Mouse (Mus musculus): ENCODE data around the gene Oxld1. TPM values are rescaled to one million over a fixed set of nuclear protein-coding genes. Genes with fewer than 3 reads are reported as not detected.

Oxld1 gene
- 13.4 TPM for polyA plus RNA-seq (2014; fragmentation: Illumina TruSeq; extraction: RNeasy Lipid Tissue Mini Kit (QIAGEN cat#74804); ENCODE audit: insufficient read depth, low read depth, low replicate concordance)

DNA sequence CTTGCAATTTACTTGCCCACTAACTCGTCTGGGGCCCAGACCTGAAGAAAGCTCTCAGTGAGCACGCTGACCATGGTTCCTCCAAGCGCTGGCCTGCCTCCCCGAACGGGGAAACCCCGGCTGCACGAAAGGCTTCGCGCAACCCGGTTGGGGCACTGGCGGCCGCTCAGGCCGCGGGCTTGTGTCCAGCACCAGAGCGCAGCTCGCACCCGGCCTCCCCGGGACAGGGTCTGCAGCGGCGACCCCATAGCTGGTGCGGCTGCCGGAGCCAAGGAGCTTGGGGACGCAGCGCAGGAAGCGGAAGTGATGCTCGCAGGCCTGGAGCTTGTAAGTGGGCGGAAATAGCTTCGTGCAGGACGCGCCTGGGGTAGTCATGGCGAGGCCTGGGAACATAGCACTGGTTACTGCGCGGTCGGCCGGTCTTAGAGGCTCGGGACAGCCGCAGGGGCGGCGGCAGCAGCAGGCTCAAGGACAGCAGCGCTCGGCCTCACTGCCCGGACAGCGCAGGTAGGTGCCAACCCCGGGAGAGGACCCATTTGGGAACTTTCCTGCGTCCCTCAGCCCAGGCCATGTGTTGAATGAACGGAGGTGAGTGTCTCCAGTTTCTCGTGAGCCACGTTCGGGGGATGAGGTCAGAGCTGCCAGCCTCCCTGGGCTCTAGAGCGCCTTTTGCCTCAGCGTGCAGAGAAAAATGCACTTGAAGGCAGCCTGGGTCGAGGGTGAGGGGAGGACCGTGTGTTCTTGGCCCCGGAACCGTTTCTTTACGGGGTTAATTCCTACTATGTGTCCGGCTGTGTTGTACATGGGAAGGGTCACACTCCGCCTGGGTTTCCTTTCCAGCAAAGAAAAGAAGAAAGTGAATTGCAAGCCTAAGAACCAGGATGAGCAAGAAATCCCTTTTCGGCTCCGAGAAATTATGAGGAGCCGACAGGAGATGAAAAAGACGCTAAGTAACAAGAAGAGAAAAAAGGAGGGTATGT lies at the start of gene Oxld1, which contains the start of gene Ccdc137:
TSS of gene Oxld1 (minus strand) at position 297 of the 980 bp plus-strand sequence.
TSS of gene Ccdc137 (plus strand) at position 344 of the 980 bp plus-strand sequence.

DNA sequence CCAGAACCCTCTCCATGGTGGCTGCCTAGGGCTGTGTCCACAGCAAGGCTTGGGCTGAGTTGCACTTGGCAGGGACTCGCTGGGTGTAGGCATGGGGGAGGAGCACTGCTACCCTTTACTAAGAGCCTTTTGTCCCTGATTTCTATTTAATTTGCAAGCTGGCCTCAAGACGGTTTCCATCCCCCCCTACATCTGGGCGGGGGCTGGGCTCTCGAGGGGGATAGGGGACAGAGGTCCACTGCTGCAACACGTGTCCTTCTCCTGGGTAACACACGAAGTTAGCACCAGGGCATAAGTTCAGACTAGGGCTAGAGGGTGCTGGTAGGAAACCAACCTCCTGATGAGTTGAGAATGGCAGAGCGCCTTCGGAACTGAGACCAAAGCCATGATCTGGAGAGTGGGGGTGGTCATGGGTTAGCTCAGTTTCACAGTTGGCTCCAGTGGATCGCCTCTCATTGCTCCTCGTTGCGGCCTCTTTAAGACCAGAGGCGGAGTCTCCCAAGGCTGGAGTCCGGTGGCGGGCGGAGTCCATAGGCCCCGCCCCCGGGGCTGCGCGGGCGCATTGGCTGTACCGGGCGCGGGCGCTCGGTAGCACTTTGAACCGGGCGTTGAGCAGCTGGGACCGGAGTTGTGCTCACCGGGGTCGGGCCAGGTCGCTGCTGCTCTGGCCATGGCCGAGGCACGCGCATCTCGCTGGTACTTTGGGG lies 33.6 kb upstream of the Oxld1 start, which contains the start of gene Slc25a10:
TSS of gene Slc25a10 (plus strand) at position 524 of the 707 bp plus-strand sequence.

DNA sequence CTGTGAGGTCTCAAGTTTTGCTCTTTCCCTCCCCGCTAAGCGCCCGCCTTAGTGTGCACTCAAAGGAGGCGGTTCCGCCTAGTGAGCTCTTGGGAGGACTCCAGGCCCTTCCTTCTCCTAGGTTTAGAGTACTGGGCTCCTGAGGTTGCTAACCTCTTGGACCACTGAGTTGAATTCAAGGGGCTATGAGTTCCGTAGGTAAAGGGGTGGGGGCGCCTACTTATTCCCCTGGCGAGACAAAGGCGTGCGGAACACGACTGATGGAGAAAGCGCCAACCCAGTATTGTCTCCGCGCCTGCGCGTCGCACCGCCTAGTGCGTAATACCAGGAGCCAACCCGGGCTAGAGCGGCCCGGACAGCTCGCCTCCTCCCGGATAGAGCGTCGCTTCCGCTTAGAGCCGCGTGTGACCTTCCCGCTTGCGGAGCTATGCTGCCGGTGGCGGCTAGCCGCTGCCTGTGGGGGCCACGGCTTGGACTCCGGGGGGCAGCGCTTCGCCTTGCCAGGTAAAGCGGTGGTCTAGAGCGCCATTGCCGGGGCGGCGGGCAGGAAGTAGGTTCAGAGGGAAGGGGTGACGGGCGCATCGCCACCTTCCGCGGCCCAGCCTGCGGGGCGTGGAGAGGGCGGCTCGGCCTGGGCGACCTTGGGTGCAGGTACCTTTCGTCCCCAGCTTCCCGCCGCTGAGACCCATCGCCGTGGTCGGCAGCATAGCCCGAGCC lies 26.6 kb upstream of the Oxld1 start, which contains the start of gene Mrpl12:
TSS of gene Mrpl12 (plus strand) at position 349 of the 717 bp plus-strand sequence.

DNA sequence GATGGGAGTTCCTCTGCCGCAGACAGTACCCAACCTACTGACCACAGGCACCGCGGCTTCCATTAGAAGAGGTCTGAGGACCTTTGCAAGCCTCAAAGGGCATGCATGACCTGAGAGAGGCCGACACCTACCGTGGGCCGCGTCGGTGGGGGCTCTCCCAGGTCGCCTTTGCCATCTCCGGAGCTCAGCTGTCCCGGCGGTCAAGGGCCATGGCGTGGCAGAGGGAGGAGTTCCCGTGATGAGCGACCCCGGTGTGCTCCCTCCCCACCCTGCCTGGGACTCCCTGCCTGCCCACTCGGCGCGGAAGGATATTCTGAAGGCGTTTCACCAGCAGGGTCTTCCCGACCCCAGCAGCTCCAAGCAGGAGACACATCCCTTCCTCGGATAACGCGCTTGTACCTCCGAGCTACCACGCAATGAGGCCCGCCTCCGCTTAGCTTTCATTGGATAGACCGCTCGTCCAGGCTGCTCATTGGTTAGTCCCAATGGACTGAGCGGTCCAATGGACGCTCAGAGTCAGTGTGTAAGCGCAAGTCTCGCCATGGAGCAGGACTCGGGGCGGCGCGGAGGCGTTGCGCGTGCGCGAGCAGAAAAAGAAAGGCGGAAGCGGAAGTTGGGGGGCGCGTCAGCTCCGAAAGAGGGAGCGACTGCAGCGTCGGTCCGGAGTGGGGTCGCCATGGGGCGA lies 9.3 kb upstream of the Oxld1 start, which contains the start of gene Arl16:
TSS of gene Arl16 (minus strand) at position 557 of the 685 bp plus-strand sequence.

DNA sequence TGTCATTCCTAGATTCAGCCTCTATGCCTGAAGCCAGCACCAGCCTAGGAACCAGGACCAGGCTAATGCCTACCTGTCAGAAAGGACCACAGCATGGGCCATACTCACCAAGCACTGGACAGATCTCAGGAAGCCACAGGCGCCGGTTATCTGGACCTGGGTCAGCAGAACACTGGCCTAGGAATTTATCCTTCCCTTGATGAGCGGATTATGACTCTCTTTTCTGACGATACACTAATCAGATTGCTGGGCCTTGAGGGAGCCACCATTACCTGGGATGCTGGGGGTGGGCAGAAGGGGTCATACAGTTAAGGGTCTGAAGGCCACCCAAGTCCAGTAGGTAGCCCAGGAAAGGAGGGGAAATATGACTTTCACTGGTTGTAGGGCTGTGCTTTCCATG lies 4.6 kb downstream of the Oxld1 start, which contains the start of gene Pde6g:
TSS of gene Pde6g (minus strand) at position 195 of the 400 bp plus-strand sequence.

DNA sequence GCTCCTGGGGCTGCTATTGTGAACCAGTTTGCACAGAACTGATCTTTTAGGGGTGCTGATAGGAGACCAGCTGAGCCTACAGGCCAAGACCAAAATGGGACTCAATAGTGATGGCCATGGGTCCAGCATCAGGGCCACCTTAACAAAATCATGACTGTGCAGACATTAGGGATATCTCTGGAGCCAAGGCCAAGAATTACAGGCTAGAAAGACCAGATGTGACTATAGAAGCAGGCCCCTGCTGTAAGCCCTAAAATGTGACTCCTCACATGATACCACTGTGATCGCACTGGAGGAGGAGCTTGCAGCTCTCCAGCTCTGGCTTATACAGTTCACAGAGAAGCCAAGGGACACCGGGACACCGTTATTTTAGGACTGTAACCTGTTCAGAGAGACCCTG lies 15.5 kb downstream of the Oxld1 start, which contains the start of gene Tspan10:
TSS of gene Tspan10 (plus strand) at position 301 of the 400 bp plus-strand sequence.

DNA sequence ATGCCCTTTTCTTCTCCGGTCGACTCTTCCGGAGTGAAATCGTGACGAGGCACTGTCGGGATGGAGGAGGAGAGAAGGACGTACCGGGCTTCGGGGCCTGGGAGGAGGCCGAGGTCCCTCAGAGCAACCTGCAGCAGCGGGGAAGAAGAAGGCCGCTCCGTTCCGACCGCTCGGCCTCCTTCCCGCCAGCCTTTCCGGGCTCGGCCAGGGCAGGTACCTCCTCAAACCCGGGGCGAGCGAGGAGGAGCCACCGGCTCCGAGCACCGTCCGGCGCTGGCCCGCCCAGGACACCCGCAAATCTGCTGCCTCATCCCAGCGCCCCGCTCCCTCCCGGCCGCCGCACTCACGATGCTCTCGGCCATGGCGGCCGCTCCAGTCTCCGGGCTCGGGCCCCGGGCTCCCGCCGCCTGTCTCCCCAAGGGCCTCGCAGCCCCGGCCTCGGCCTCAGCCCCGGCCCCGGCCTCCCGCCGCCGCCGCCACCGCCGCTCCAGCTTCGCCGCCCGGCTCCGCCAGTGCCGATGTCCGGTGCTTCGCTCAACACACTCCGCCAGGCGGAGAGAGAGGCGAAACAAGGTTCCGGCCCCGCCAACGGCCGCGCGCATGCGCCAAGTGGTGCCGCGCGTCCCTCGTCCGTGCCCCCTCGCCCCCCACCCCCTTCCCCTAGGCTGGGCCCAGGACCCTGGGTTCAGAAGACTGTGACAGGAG lies 20.6 kb downstream of the Oxld1 start, which contains the start of gene Nploc4:
TSS of gene Nploc4 (minus strand) at position 557 of the 705 bp plus-strand sequence.

Other genes starting within 250 kb of the Oxld1 start
- 5.5 TPM for gene Bahcc1, start 225.1 kb downstream of the Oxld1 start, polyA plus RNA-seq (2014; fragmentation: Illumina TruSeq; extraction: RNeasy Lipid Tissue Mini Kit (QIAGEN cat#74804); ENCODE audit: insufficient read depth, low read depth, low replicate concordance)
- gene Actg1, start 109.5 kb downstream of the Oxld1 start, polyA plus RNA-seq (2014; fragmentation: Illumina TruSeq; extraction: RNeasy Lipid Tissue Mini Kit (QIAGEN cat#74804); ENCODE audit: insufficient read depth, low read depth, low replicate concordance), result 1,316 TPM
- 0.33 TPM for gene Fscn2, start 96.5 kb downstream of the Oxld1 start, polyA plus RNA-seq (2014; fragmentation: Illumina TruSeq; extraction: RNeasy Lipid Tissue Mini Kit (QIAGEN cat#74804); ENCODE audit: insufficient read depth, low read depth, low replicate concordance)
- 10.2 TPM for gene Faap100, start 79.3 kb downstream of the Oxld1 start, polyA plus RNA-seq (2014; fragmentation: Illumina TruSeq; extraction: RNeasy Lipid Tissue Mini Kit (QIAGEN cat#74804); ENCODE audit: insufficient read depth, low read depth, low replicate concordance)
- 19.5 TPM for gene Nploc4, start 20.4 kb downstream of the Oxld1 start, polyA plus RNA-seq (2014; fragmentation: Illumina TruSeq; extraction: RNeasy Lipid Tissue Mini Kit (QIAGEN cat#74804); ENCODE audit: insufficient read depth, low read depth, low replicate concordance)
- not detected for gene Tspan10, start 15.4 kb downstream of the Oxld1 start, polyA plus RNA-seq (2014; fragmentation: Illumina TruSeq; extraction: RNeasy Lipid Tissue Mini Kit (QIAGEN cat#74804); ENCODE audit: insufficient read depth, low read depth, low replicate concordance)
- gene Pde6g, start 4.6 kb downstream of the Oxld1 start, polyA plus RNA-seq (2014; fragmentation: Illumina TruSeq; extraction: RNeasy Lipid Tissue Mini Kit (QIAGEN cat#74804); ENCODE audit: insufficient read depth, low read depth, low replicate concordance), result not detected
- gene Ccdc137, start within 50 bp of the Oxld1 start, polyA plus RNA-seq (2014; fragmentation: Illumina TruSeq; extraction: RNeasy Lipid Tissue Mini Kit (QIAGEN cat#74804); ENCODE audit: insufficient read depth, low read depth, low replicate concordance), result 13.6 TPM
- gene Arl16, start 9.5 kb upstream of the Oxld1 start, polyA plus RNA-seq (2014; fragmentation: Illumina TruSeq; extraction: RNeasy Lipid Tissue Mini Kit (QIAGEN cat#74804); ENCODE audit: insufficient read depth, low read depth, low replicate concordance), result 10.8 TPM
- gene Mrpl12, start 26.5 kb upstream of the Oxld1 start, polyA plus RNA-seq (2014; fragmentation: Illumina TruSeq; extraction: RNeasy Lipid Tissue Mini Kit (QIAGEN cat#74804); ENCODE audit: insufficient read depth, low read depth, low replicate concordance), result 65.4 TPM
- gene Slc25a10, start 33.8 kb upstream of the Oxld1 start, polyA plus RNA-seq (2014; fragmentation: Illumina TruSeq; extraction: RNeasy Lipid Tissue Mini Kit (QIAGEN cat#74804); ENCODE audit: insufficient read depth, low read depth, low replicate concordance), result 42.5 TPM
- gene Gcgr, start 72.6 kb upstream of the Oxld1 start, polyA plus RNA-seq (2014; fragmentation: Illumina TruSeq; extraction: RNeasy Lipid Tissue Mini Kit (QIAGEN cat#74804); ENCODE audit: insufficient read depth, low read depth, low replicate concordance), result 0.15 TPM
- gene Mcrip1, start 91.7 kb upstream of the Oxld1 start, polyA plus RNA-seq (2014; fragmentation: Illumina TruSeq; extraction: RNeasy Lipid Tissue Mini Kit (QIAGEN cat#74804); ENCODE audit: insufficient read depth, low read depth, low replicate concordance), result 138 TPM
- gene Ppp1r27, start 93.1 kb upstream of the Oxld1 start, polyA plus RNA-seq (2014; fragmentation: Illumina TruSeq; extraction: RNeasy Lipid Tissue Mini Kit (QIAGEN cat#74804); ENCODE audit: insufficient read depth, low read depth, low replicate concordance), result not detected
- 289 TPM for gene P4hb, start 115.2 kb upstream of the Oxld1 start, polyA plus RNA-seq (2014; fragmentation: Illumina TruSeq; extraction: RNeasy Lipid Tissue Mini Kit (QIAGEN cat#74804); ENCODE audit: insufficient read depth, low read depth, low replicate concordance)
- 361 TPM for gene Arhgdia, start 123.6 kb upstream of the Oxld1 start, polyA plus RNA-seq (2014; fragmentation: Illumina TruSeq; extraction: RNeasy Lipid Tissue Mini Kit (QIAGEN cat#74804); ENCODE audit: insufficient read depth, low read depth, low replicate concordance)
- gene Alyref, start 140.3 kb upstream of the Oxld1 start, polyA plus RNA-seq (2014; fragmentation: Illumina TruSeq; extraction: RNeasy Lipid Tissue Mini Kit (QIAGEN cat#74804); ENCODE audit: insufficient read depth, low read depth, low replicate concordance), result 49.0 TPM
- gene Anapc11, start 140.4 kb upstream of the Oxld1 start, polyA plus RNA-seq (2014; fragmentation: Illumina TruSeq; extraction: RNeasy Lipid Tissue Mini Kit (QIAGEN cat#74804); ENCODE audit: insufficient read depth, low read depth, low replicate concordance), result 82.6 TPM
- 1.3 TPM for gene Npb, start 150.4 kb upstream of the Oxld1 start, polyA plus RNA-seq (2014; fragmentation: Illumina TruSeq; extraction: RNeasy Lipid Tissue Mini Kit (QIAGEN cat#74804); ENCODE audit: insufficient read depth, low read depth, low replicate concordance)
- gene Pcyt2, start 159.9 kb upstream of the Oxld1 start, polyA plus RNA-seq (2014; fragmentation: Illumina TruSeq; extraction: RNeasy Lipid Tissue Mini Kit (QIAGEN cat#74804); ENCODE audit: insufficient read depth, low read depth, low replicate concordance), result 51.7 TPM
- gene Sirt7, start 167.2 kb upstream of the Oxld1 start, polyA plus RNA-seq (2014; fragmentation: Illumina TruSeq; extraction: RNeasy Lipid Tissue Mini Kit (QIAGEN cat#74804); ENCODE audit: insufficient read depth, low read depth, low replicate concordance), result 39.1 TPM
- 17.0 TPM for gene Mafg, start 175.5 kb upstream of the Oxld1 start, polyA plus RNA-seq (2014; fragmentation: Illumina TruSeq; extraction: RNeasy Lipid Tissue Mini Kit (QIAGEN cat#74804); ENCODE audit: insufficient read depth, low read depth, low replicate concordance)
- gene Pycr1, start 185.7 kb upstream of the Oxld1 start, polyA plus RNA-seq (2014; fragmentation: Illumina TruSeq; extraction: RNeasy Lipid Tissue Mini Kit (QIAGEN cat#74804); ENCODE audit: insufficient read depth, low read depth, low replicate concordance), result 1.4 TPM
- 1.6 TPM for gene Myadml2, start 190.1 kb upstream of the Oxld1 start, polyA plus RNA-seq (2014; fragmentation: Illumina TruSeq; extraction: RNeasy Lipid Tissue Mini Kit (QIAGEN cat#74804); ENCODE audit: insufficient read depth, low read depth, low replicate concordance)
- gene Notum, start 203.1 kb upstream of the Oxld1 start, polyA plus RNA-seq (2014; fragmentation: Illumina TruSeq; extraction: RNeasy Lipid Tissue Mini Kit (QIAGEN cat#74804); ENCODE audit: insufficient read depth, low read depth, low replicate concordance), result 8.1 TPM
- gene Aspscr1, start 214.9 kb upstream of the Oxld1 start, polyA plus RNA-seq (2014; fragmentation: Illumina TruSeq; extraction: RNeasy Lipid Tissue Mini Kit (QIAGEN cat#74804); ENCODE audit: insufficient read depth, low read depth, low replicate concordance), result 44.2 TPM